Mouse (Mus musculus) liver, embryonic 15.5 days (tissue): ENCODE results near the gene Rusc2. TPM values are rescaled to one million over a fixed set of nuclear protein-coding genes. Genes with fewer than 3 reads are reported as not detected.

Experiments used
- ATAC-seq: fragments of 200-750 bp; cut with Nextera tagmentation; 2 replicates; pipeline ENCODE4 v1.8.0; 2017; ENCODE audit warnings: moderate number of reproducible peaks, mild to moderate bottlenecking, moderate library complexity; ENCODE audit not compliant: insufficient read depth
- H3K27ac ChIP-seq: fragments of 300-500 bp; sonication (generic); replicated peaks from 2 replicates; pipeline ENCODE4 v1.5.1; 2015; ENCODE audit warnings: mild to moderate bottlenecking, inconsistent platforms
- H3K27me3 ChIP-seq: fragments of 300-500 bp; sonication (generic); 2 replicates; pipeline ENCODE4 v1.6.1; 2015; ENCODE audit warnings: mild to moderate bottlenecking, inconsistent platforms
- H3K36me3 ChIP-seq: fragments of 300-500 bp; sonication (generic); replicated peaks from 2 replicates; pipeline ENCODE4 v1.6.1; 2015; ENCODE audit warnings: moderate library complexity, mild to moderate bottlenecking, inconsistent platforms
- H3K4me1 ChIP-seq: fragments of 300-500 bp; sonication (generic); replicated peaks from 2 replicates; pipeline ENCODE4 v1.6.1; 2015; ENCODE audit warnings: inconsistent platforms
- H3K4me2 ChIP-seq: fragments of 300-500 bp; sonication (generic); 2 replicates; pipeline ENCODE4 v1.6.1; 2015; ENCODE audit warnings: moderate library complexity, mild to moderate bottlenecking, inconsistent platforms
- H3K4me3 ChIP-seq: fragments of 300-500 bp; sonication (generic); replicated peaks from 2 replicates; pipeline ENCODE4 v1.5.1; 2015; ENCODE audit warnings: mild to moderate bottlenecking, inconsistent platforms
- H3K9ac ChIP-seq: fragments of 300-500 bp; sonication (generic); 2 replicates; pipeline ENCODE4 v1.6.1; 2015; ENCODE audit warnings: moderate library complexity, mild to moderate bottlenecking, inconsistent platforms
- H3K9me3 ChIP-seq: fragments of 300-500 bp; sonication (generic); replicated peaks from 2 replicates; pipeline ENCODE4 v1.6.1; 2016; ENCODE audit warnings: inconsistent platforms
- WGBS: fragments of 180-500 bp; shearing (Covaris S2); methylation state at CpG from one replicate; pipeline ENCODE4 v1.1.7; 2015; ENCODE audit warnings: mixed read lengths; ENCODE audit not compliant: insufficient replicate concordance; 5-methylcytosine and 5-hydroxymethylcytosine counted together
- polyA plus RNA-seq: library from polyadenylated mRNA; unstranded; fragments of >200 nt; fragmentation: Nextera tagmentation; extraction: Ambion mirVana; gene quantifications from 2 replicates; pipeline ENCODE4 v1.2.1, GENCODE M21; 2015

Gene Rusc2
- polyA plus RNA-seq, 1 experiment from 2014 or later, result 1.4 TPM

DNA sequence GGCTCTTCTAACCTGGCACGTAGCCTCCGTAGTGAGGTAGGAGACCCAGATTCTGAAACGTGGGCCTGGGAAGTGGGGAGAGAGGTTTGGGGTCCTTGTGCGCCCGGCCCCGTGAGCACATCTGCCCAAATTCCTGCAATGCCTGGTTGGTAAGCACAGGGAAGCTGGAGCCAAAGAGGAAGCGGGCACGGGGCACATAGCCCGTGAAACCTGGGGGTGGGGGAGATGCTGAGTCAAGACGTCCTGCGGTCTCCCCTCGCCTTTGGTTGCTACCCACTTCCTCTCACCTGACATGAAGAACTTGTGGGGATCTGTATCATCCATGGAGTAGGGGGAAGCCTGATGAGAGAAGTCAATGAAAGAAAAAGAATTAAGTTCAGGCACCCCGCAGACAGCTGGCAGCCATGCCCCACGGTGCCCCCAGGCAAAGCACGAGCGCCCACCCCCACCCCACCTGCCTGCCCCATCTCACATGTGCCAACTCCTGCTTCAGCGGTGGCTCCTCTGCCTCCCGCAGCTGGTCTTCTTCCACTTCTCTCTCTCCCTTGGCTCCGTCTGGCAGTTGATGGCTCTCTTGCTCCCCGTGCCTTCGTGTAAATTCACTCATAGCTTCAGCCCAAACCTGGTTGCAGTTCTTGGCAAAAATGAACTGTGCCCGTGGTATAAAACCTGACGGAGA is 45.9 kb downstream of the Rusc2 start:
- WGBS, result 19% methylated on average over 23 of the region's 23 CpGs
- Histone ChIP-seq H3K27ac (no peak overlapping the region), H3K4me2 (no peak overlapping the region), H3K4me3 (no peak overlapping the region), H3K9me3 (no peaks in the 10 kb centered on the region), H3K9ac (no peak overlapping the region), H3K4me1 (peaks cover 11% of the 10 kb centered on the region), H3K27me3 (peaks cover 66% of the 10 kb centered on the region), H3K36me3 (0 out of 2 replicates have a peak, but pooled peaks cover 3% of the 10 kb centered on the region)
- ATAC-seq, result no peak

GRCm38 (mm10) chr4:43428180-43428861 is 46.5 kb downstream of the Rusc2 start:
- H3K4me3 ChIP-seq, result no peak overlapping the region
- H3K27ac ChIP-seq, result no peak overlapping the region
- 27% methylated on average over 16 of the region's 16 CpGs for WGBS
- peaks cover 66% of the 10 kb centered on the region for H3K27me3 ChIP-seq
- no peak for ATAC-seq
- no peak overlapping the region for H3K9ac ChIP-seq
- H3K36me3 ChIP-seq, result 0 out of 2 replicates have a peak, but pooled peaks cover 3% of the 10 kb centered on the region
- no peaks in the 10 kb centered on the region for H3K9me3 ChIP-seq
- H3K4me1 ChIP-seq, result peaks cover 11% of the 10 kb centered on the region
- no peak overlapping the region for H3K4me2 ChIP-seq

- no peak within 1 kb of the TSS for H3K4me3 ChIP-seq
- no peaks in the 10 kb centered on the region for H3K9me3 ChIP-seq
- peaks cover 66% of the 10 kb centered on the region for H3K27me3 ChIP-seq
- no peak within 1 kb of the TSS for H3K4me2 ChIP-seq
- H3K9ac ChIP-seq, result no peak within 1 kb of the TSS
- 21% methylated on average over 10 of the region's 10 CpGs for WGBS
- H3K36me3 ChIP-seq, result 0 out of 2 replicates have a peak, but pooled peaks cover 3% of the 10 kb centered on the region
- H3K4me1 ChIP-seq, result peaks cover 11% of the 10 kb centered on the region
- ATAC-seq, result no peak
- H3K27ac ChIP-seq, result no peak within 1 kb of the TSS
These were observed 47.2 kb downstream of the Rusc2 start, which contains the start of gene Fam166b for GRCm38 (mm10) chr4:43428946-43429345. TSS of gene Fam166b (minus strand) at chr4:43429134.

DNA sequence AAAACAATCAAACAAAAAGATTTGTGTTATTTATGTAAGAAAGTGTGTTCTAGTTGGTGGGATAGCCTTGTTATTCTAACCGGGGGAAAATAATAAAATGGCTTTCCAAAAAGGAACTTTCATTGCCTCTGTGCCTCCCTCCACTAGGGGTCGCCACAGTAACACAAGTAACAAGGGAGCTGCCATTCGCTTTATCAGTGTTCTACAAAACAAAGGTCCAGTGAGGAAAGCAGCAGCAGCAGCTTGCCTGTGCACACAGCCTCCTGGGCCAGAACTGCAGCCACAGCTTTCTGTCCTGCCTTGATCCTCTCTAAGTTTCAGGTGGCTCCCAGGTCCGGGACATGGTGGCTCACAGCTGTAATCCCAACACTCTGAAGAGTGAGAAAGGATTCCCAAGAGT is 49.9 kb downstream of the Rusc2 start:
- no peak overlapping the region for H3K9ac ChIP-seq
- H3K4me2 ChIP-seq, result no peak overlapping the region
- H3K27ac ChIP-seq, result no peak overlapping the region
- no peak overlapping the region for H3K4me3 ChIP-seq
- no peaks in the 10 kb centered on the region for H3K9me3 ChIP-seq
- 0 out of 2 replicates have a peak, but pooled peaks have one; percentile 25 for ATAC-seq
- 4% methylated on average over 4 of the region's 4 CpGs for WGBS
- no peaks in the 10 kb centered on the region for H3K36me3 ChIP-seq
- peaks cover 39% of the 10 kb centered on the region for H3K27me3 ChIP-seq
- peaks cover 6% of the 10 kb centered on the region for H3K4me1 ChIP-seq

GRCm38 (mm10) chr4:43432832-43433231 is 51.1 kb downstream of the Rusc2 start:
- no peaks in the 10 kb centered on the region for H3K9me3 ChIP-seq
- H3K4me3 ChIP-seq, result no peak overlapping the region
- no peak overlapping the region for H3K9ac ChIP-seq
- no peaks in the 10 kb centered on the region for H3K36me3 ChIP-seq
- ATAC-seq, result no peak
- H3K27ac ChIP-seq, result no peak overlapping the region
- WGBS, result 62% methylated on average over 1 of the region's 1 CpGs
- no peak overlapping the region for H3K4me2 ChIP-seq
- H3K4me1 ChIP-seq, result peaks cover 6% of the 10 kb centered on the region
- peaks cover 28% of the 10 kb centered on the region for H3K27me3 ChIP-seq

- WGBS, result 25% methylated on average over 4 of the region's 4 CpGs
- peak within 1 kb of the TSS; percentile 97 for H3K4me2 ChIP-seq
- H3K4me1 ChIP-seq, result peaks cover 20% of the 10 kb centered on the region
- H3K9me3 ChIP-seq, result no peaks in the 10 kb centered on the region
- peak within 1 kb of the TSS; percentile 69 for H3K4me3 ChIP-seq
- H3K27me3 ChIP-seq, result peaks cover 29% of the 10 kb centered on the region
- ATAC-seq, result no peak
- peaks cover 4% of the 10 kb centered on the region; the same call in 1 of the 2 replicates for H3K36me3 ChIP-seq
- H3K9ac ChIP-seq, result peak within 1 kb of the TSS; percentile 69
- peak within 1 kb of the TSS; percentile 79 for H3K27ac ChIP-seq
These were observed 59.9 kb downstream of the Rusc2 start, which contains the start of gene Tesk1 for GRCm38 (mm10) chr4:43441639-43442038. TSS of gene Tesk1 (plus strand) at chr4:43441939.

GRCm38 (mm10) chr4:43442044-43442443 is 60.3 kb downstream of the Rusc2 start:
- peak; percentile 87 for ATAC-seq
- WGBS, result under 1% methylated on average over 33 of the region's 33 CpGs

DNA sequence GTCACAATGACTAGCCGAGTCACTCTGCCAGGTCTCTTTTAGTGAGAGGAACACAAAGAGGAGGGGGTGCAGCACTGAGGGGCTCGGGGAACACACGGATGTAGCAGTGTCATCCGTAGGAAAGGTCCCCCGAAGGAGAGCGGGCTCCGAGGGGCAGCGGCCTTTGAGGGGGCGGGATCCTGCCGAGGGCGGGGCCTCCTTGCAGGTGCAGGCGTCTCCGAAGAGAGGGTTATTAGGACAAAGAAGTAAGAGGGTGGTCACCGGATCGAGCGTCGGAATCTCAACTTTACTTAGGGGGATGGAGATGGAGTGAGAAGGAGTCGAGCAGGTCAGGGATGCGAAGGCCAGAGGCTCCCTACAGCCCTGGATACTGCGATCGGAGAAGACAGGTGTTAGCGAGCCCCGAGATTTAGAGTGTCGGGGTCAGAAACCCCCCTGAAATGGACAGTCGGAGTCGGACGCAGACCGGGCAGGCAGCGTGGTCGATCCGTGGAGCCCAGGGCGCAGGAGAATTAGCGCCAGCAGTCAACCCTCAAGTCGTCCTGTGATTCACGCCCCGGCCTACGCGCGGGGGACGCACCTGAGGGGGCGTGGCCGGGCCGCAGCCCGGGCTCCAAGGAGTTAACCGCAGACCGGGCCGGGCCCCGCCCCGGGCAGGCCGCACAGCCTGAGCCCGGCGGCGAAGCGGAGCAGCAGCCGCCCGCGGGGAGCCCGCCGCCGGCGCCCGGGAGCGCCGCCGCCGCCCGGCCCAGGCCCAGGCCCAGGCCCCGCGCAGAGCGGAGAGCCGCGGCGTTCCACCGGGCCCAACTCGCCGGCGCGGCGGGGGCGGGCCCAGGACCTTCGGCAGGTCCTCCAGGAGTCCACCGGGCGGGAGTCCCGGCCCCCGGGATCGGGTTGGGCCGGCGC is 60.9 kb downstream of the Rusc2 start:
- Histone ChIP-seq H3K27ac (peak overlapping the region; percentile 79), H3K9ac (peak overlapping the region; percentile 69), H3K4me2 (peak overlapping the region; percentile 97), H3K36me3 (peaks cover 6% of the 10 kb centered on the region; the same call in 1 of the 2 replicates), H3K9me3 (no peaks in the 10 kb centered on the region), H3K4me3 (peak overlapping the region; percentile 69), H3K4me1 (peaks cover 20% of the 10 kb centered on the region), H3K27me3 (peaks cover 29% of the 10 kb centered on the region)
- ATAC-seq, result peak; percentile 66
- WGBS, result under 1% methylated on average over 88 of the region's 88 CpGs

More at GRCm38 (mm10) chr4:43442044-43442443, 60.3 kb downstream of the Rusc2 start:
- peaks cover 29% of the 10 kb centered on the region for H3K27me3 ChIP-seq
- H3K4me3 ChIP-seq, result peak overlapping the region; percentile 69
- H3K4me1 ChIP-seq, result peaks cover 20% of the 10 kb centered on the region
- peaks cover 6% of the 10 kb centered on the region; the same call in 1 of the 2 replicates for H3K36me3 ChIP-seq
- peak overlapping the region; percentile 97 for H3K4me2 ChIP-seq
- H3K27ac ChIP-seq, result peak overlapping the region; percentile 79
- H3K9ac ChIP-seq, result peak overlapping the region; percentile 69
- no peaks in the 10 kb centered on the region for H3K9me3 ChIP-seq

GRCm38 (mm10) chr4:43443511-43443910 is 61.7 kb downstream of the Rusc2 start:
- H3K27ac ChIP-seq, result no peak overlapping the region
- peaks cover 29% of the 10 kb centered on the region for H3K27me3 ChIP-seq
- H3K4me1 ChIP-seq, result peaks cover 20% of the 10 kb centered on the region
- no peaks in the 10 kb centered on the region for H3K9me3 ChIP-seq
- peak overlapping the region; percentile 69 for H3K4me3 ChIP-seq
- no peak for ATAC-seq
- H3K36me3 ChIP-seq, result peaks cover 6% of the 10 kb centered on the region; the same call in 1 of the 2 replicates
- 4% methylated on average over 28 of the region's 28 CpGs for WGBS
- H3K4me2 ChIP-seq, result peak overlapping the region; percentile 97
- H3K9ac ChIP-seq, result peak overlapping the region; percentile 69

DNA sequence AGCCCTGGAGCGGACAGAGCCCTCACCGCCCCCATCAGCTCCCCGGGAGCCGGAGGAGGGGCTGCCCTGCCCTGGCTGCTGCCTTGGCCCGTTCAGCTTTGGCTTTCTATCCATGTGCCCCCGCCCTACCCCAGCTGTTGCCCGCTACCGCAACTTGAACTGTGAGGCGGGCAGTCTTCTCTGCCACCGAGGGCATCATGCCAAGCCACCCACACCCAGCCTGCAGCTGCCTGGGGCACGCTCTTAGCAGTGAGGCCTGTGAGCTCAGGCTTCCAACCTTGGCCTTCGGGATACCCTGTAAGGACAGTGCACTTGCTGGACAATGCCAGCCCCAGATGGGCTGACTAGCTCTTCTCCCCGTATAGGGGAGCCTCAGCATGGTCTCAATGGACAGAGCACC is 65.5 kb downstream of the Rusc2 start:
- WGBS, result 77% methylated on average over 13 of the region's 13 CpGs
- no peak overlapping the region for H3K27ac ChIP-seq
- ATAC-seq, result no peak

More for the DNA sequence above, 65.5 kb downstream of the Rusc2 start:
- Histone ChIP-seq H3K4me1 (peaks cover 18% of the 10 kb centered on the region), H3K4me2 (no peak overlapping the region), H3K9me3 (no peaks in the 10 kb centered on the region), H3K9ac (no peak overlapping the region), H3K36me3 (peaks cover 6% of the 10 kb centered on the region; the same call in 1 of the 2 replicates), H3K27me3 (peaks cover 40% of the 10 kb centered on the region), H3K4me3 (no peak overlapping the region)
